Mouse (Mus musculus) hindbrain, embryonic 14.5 days (tissue): ENCODE results near the gene Padi1. TPM values are rescaled to one million over a fixed set of nuclear protein-coding genes. Genes with fewer than 3 reads are reported as not detected.
A peak's percentile ranks its signal among the peaks of the same experiment; 100 is the strongest.

Experiments
- ATAC-seq: fragments of 200-750 bp; cut with Nextera tagmentation; 2 replicates; pipeline ENCODE4 v1.8.0; 2017; ENCODE audit warnings: moderate number of reproducible peaks, mild to moderate bottlenecking, moderate TSS enrichment, moderate library complexity; ENCODE audit not compliant: low FRiP score
- DNase-seq: peaks from one replicate; pipeline ENCODE4 v3.0.0-alpha.2; 2015; ENCODE audit warnings: low spot score
- H3K27ac ChIP-seq: fragments of 300-500 bp; sonication (generic); 2 replicates; pipeline ENCODE4 v1.5.1; 2014; ENCODE audit warnings: mild to moderate bottlenecking, moderate library complexity
- H3K27me3 ChIP-seq: fragments of 300-500 bp; sonication (generic); 2 replicates; pipeline ENCODE4 v1.6.1; 2014; ENCODE audit warnings: mild to moderate bottlenecking, low read length, mixed read lengths; ENCODE audit not compliant: control insufficient read depth, insufficient read depth
- H3K36me3 ChIP-seq: fragments of 300-500 bp; sonication (generic); replicated peaks from 2 replicates; pipeline ENCODE4 v1.6.1; 2014; ENCODE audit not compliant: control insufficient read depth, insufficient read depth
- H3K4me1 ChIP-seq: fragments of 300-500 bp; sonication (generic); replicated peaks from 2 replicates; pipeline ENCODE4 v1.6.1; 2014; ENCODE audit warnings: antibody characterized with exemption, low read length, mixed read lengths; ENCODE audit not compliant: control insufficient read depth, insufficient read depth
- H3K4me2 ChIP-seq: fragments of 300-500 bp; sonication (generic); replicated peaks from 2 replicates; pipeline ENCODE4 v1.6.1; 2014; ENCODE audit warnings: mild to moderate bottlenecking, moderate library complexity
- H3K4me3 ChIP-seq: fragments of 300-500 bp; sonication (generic); replicated peaks from 2 replicates; pipeline ENCODE4 v1.5.1; 2014; ENCODE audit warnings: mild to moderate bottlenecking, low read length
- H3K9ac ChIP-seq: fragments of 300-500 bp; sonication (generic); 2 replicates; pipeline ENCODE4 v1.6.1; 2014
- H3K9me3 ChIP-seq: fragments of 300-500 bp; sonication (generic); 2 replicates; pipeline ENCODE4 v1.6.1; 2016; ENCODE audit warnings: low read length; ENCODE audit not compliant: control insufficient read depth
- WGBS: fragments of 180-500 bp; shearing (Covaris S2); extraction: QIAGEN DNeasy Blood & Tissue Kit; methylation state at CpG from one replicate; pipeline ENCODE4 v1.1.7; 2014; 5-methylcytosine and 5-hydroxymethylcytosine counted together
- polyA plus RNA-seq: library from polyadenylated mRNA; unstranded; fragments of >200 nt; fragmentation: Nextera tagmentation; extraction: Ambion mirVana; gene quantifications from 2 replicates; pipeline ENCODE4 v1.2.1, GENCODE M21; 2014

Gene Padi1
- polyA plus RNA-seq, 1 experiment from 2014 or later: not detected

DNA sequence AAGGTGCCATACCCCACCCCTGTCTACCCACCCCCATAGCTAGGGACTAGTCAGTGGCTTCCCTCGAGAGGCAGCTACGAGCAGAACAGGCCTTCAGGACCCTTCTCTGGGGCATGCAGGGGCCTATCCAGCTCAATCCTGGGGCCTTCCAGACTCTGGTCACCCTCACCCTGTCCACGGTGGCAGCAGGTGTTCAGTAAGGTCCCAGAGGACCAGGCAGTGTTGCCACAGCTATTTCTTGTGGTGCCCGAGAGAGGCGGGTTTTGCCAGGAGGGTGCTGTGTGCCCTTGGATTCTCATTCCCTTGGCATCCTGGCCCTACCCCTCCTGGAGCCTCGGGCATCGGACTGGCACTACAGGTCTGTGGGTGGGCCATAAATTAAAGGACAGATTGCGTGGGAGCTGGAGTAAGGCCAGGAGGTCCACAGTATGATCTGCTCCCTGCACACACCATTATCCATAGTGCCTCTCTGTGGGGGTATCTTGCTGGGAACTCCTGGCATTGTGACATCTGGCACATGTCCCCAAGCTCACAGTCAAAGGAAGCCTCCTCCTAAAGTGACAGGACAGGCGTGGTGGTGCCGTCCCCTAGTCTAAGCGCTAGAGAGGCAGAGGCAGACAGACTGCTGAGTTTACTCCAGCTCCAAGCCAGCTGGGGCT is 9.2 kb downstream of the Padi1 start:
- Histone ChIP-seq H3K27me3 (no peaks in the 10 kb centered on the region), H3K36me3 (no peaks in the 10 kb centered on the region), H3K4me2 (no peak overlapping the region), H3K4me3 (no peak overlapping the region), H3K9ac (no peak overlapping the region), H3K27ac (no peak overlapping the region), H3K9me3 (no peaks in the 10 kb centered on the region), H3K4me1 (peaks cover 20% of the 10 kb centered on the region)
- ATAC-seq (peak; percentile 65; the same call in 1 of the 2 replicates), DNase-seq (peak; percentile 55)
- 41% methylated on average over 11 of the region's 11 CpGs for WGBS

DNA sequence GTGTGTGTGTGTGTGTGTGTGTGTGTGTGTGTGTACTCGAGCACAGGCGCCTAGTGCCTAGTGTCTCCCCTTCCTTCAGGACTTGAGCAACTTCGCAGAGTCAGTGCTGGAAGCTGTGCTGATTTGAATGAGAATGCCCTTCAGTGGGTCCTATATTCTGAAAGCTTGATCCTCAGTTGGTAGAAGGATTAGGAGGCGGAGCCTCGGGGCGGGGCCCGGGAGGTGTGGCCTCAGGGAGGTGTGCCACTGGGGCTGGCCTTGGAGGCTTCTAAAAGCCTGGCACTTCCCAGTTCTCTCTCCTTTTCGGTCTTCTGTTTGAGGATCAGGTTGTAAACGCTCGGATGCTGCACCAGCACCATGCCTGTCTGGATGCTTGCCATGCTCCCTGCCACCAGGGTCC is 9.9 kb downstream of the Padi1 start:
- H3K9me3 ChIP-seq: no peaks in the 10 kb centered on the region
- H3K36me3 ChIP-seq: no peaks in the 10 kb centered on the region
- ATAC-seq (no peak), DNase-seq (peak; percentile 42)
- H3K9ac ChIP-seq: no peak overlapping the region
- H3K4me3 ChIP-seq: no peak overlapping the region
- H3K27me3 ChIP-seq: no peaks in the 10 kb centered on the region
- H3K4me2 ChIP-seq: no peak overlapping the region
- H3K27ac ChIP-seq: no peak overlapping the region
- WGBS: 0% methylated on average over 10 of the region's 10 CpGs
- H3K4me1 ChIP-seq: peaks cover 20% of the 10 kb centered on the region

DNA sequence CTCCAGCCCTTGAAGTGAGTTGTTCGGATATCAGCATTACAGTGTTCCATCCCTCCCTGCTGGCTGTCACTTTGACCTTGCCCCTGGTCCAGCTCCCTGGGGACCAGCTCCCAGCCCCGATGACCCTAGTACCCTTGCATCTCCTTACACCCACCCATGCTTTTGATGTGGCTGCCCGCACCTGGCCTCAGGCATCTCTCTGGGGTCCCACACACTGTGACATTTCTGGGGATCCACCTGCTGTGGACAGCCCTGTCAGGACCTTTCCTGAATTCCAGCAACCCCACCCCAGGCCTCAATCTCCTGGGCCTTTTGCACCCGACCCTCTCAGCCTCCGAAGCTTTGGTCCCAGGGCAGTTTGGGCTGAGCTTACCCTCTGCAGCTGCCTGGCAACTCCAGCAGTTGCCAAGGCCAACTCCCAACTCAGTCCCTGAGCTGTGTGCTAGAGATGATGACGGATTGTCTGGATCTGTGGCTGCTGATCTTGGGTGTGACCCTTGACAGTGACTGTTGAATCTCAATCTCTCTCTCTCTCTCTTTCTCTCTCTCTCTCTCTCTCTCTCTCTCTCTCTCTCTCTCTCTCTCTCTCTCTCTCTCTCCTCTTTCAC is 11.1 kb downstream of the Padi1 start:
- 53% methylated on average over 6 of the region's 6 CpGs for WGBS

DNA sequence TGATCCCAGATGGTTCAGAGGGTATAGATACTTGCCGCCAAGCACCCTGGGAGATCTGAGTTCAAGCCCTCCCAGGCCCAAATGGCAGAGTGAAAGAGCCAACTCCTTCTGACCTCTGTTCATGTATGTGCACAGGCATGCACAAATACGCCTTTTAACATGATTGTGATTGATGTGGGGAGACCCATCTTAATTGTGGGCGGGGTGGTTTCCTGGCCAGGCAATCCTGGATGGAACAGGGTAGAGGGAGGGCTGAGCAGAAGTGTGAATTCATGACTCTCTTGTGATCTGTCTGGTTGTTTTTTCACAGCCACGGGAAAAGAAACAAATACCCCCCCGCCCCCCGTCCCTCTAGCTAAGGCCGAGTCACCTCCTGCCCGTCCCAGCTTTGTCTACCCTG is 12.8 kb downstream of the Padi1 start:
- H3K27me3 ChIP-seq: no peaks in the 10 kb centered on the region
- H3K9ac ChIP-seq: 0 out of 2 replicates have a peak overlapping the region, but pooled peaks have one; percentile 16
- no peaks in the 10 kb centered on the region for H3K9me3 ChIP-seq
- no peak overlapping the region for H3K27ac ChIP-seq
- H3K36me3 ChIP-seq: no peaks in the 10 kb centered on the region
- no peak overlapping the region for H3K4me2 ChIP-seq
- WGBS: 39% methylated on average over 8 of the region's 8 CpGs
- ATAC-seq: no peak
- no peak overlapping the region for H3K4me3 ChIP-seq
- DNase-seq: no peak
- peaks cover 20% of the 10 kb centered on the region for H3K4me1 ChIP-seq

More for the DNA sequence above, 11.1 kb downstream of the Padi1 start:
- Histone ChIP-seq H3K36me3 (no peaks in the 10 kb centered on the region), H3K9me3 (no peaks in the 10 kb centered on the region), H3K27ac (no peak overlapping the region), H3K9ac (no peak overlapping the region), H3K27me3 (no peaks in the 10 kb centered on the region), H3K4me1 (peaks cover 20% of the 10 kb centered on the region), H3K4me2 (no peak overlapping the region), H3K4me3 (no peak overlapping the region)
- DNase-seq (no peak), ATAC-seq (no peak)

DNA sequence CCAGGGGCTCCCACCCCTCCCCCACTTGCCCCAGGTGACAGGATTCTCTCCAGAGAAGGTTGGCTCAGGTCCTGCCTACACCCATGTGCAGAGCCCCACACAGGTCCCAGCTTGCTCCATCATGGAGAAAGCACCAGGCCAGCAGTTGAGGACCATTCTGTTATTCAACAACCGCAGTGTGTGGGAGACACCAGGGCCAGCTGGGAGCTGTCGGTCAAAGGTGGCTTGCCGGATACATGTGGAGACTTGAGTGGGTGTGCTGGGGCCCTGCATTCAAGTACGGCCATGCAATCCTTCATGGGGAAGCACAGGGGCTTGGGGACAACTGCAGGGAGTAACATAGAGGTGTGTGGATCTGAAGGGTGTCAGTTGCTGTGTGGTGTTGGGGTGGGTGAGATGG is 13.8 kb downstream of the Padi1 start:
- 94% methylated on average over 4 of the region's 4 CpGs for WGBS
- DNase-seq (no peak), ATAC-seq (no peak)
- H3K36me3 ChIP-seq: no peaks in the 10 kb centered on the region
- H3K4me2 ChIP-seq: no peak overlapping the region
- H3K27me3 ChIP-seq: no peaks in the 10 kb centered on the region
- no peak overlapping the region for H3K4me3 ChIP-seq
- no peaks in the 10 kb centered on the region for H3K9me3 ChIP-seq
- no peak overlapping the region for H3K27ac ChIP-seq
- H3K4me1 ChIP-seq: peaks cover 20% of the 10 kb centered on the region
- no peak overlapping the region for H3K9ac ChIP-seq

DNA sequence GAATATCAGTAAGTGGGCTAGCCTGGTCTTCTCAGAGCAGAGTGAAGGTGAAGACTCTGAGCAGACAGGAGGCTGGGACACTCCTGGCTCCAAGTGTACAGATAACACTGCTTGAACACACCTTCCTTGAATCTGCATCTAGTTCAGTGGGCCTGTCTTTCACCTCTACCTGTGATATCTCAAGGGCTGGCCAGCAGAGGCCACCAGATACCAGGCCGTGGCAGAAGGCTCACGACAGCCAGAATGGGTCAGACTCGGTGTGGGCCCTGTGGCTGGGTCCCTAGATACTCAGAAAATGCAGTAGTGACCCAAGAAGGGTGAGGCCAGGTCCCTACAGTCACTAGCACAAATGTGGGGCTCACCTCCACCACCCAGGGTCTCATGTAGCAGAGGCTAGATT is 18.3 kb downstream of the Padi1 start:
- 57% methylated on average over 3 of the region's 3 CpGs for WGBS
- H3K27ac ChIP-seq: no peak overlapping the region
- H3K4me3 ChIP-seq: no peak overlapping the region
- ATAC-seq (no peak), DNase-seq (no peak)
- no peak overlapping the region for H3K4me2 ChIP-seq
- no peaks in the 10 kb centered on the region for H3K27me3 ChIP-seq
- no peaks in the 10 kb centered on the region for H3K36me3 ChIP-seq
- peaks cover 15% of the 10 kb centered on the region; the same call in 1 of the 2 replicates for H3K9me3 ChIP-seq
- H3K4me1 ChIP-seq: no peaks in the 10 kb centered on the region
- no peak overlapping the region for H3K9ac ChIP-seq

DNA sequence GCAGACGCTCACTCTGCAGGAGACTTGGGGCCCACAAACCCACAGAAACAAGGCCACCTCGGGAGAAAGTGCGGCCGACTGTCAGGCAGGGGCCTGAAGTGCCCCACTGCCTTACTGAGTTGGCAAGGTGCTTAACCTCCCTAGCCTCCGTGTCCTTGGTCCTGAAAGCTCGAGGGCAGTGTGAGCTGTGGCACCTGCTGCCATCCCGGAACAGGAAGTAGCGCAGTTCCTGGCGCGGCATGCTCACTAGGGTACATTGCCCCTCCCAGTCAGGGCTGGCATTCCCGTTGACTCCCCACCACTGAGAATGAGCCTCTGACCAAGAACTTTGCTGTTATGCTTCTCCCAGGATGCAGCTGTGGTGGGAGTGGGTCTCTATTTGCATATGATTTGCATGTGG is 19.6 kb downstream of the Padi1 start:
- H3K4me1 ChIP-seq: no peaks in the 10 kb centered on the region
- WGBS: 55% methylated on average over 11 of the region's 11 CpGs

DNA sequence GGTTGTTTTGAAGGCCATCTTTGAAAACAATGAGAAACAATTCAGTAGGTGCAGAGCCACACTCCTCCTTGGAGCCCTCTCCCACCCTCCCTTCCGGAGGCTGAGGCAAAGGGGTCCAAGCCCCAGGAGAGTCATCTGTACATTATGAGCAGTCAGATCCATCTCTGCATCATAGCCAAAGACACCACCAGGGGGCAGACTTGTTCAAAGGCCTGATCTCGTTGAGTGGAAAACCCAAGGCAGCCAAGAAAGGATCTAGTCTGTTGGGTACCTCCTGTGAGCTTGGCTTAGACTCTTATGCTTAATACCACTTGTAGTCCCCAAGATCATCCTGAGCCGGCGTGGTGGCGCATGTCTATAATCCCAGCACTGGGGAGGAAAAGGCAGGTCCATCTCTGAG is 23.6 kb downstream of the Padi1 start:
- Histone ChIP-seq H3K4me1 (no peaks in the 10 kb centered on the region), H3K36me3 (no peaks in the 10 kb centered on the region), H3K27ac (no peak overlapping the region), H3K4me3 (no peak overlapping the region), H3K9me3 (peaks cover 15% of the 10 kb centered on the region; the same call in 1 of the 2 replicates), H3K9ac (no peak overlapping the region), H3K4me2 (no peak overlapping the region), H3K27me3 (no peaks in the 10 kb centered on the region)
- peak; percentile 50 for DNase-seq
- no peak for ATAC-seq
- 65% methylated on average over 5 of the region's 5 CpGs for WGBS

More for the DNA sequence above, 19.6 kb downstream of the Padi1 start:
- no peaks in the 10 kb centered on the region for H3K36me3 ChIP-seq
- DNase-seq: no peak
- no peak overlapping the region for H3K27ac ChIP-seq
- no peaks in the 10 kb centered on the region for H3K27me3 ChIP-seq
- no peak overlapping the region for H3K4me2 ChIP-seq
- peaks cover 15% of the 10 kb centered on the region; the same call in 1 of the 2 replicates for H3K9me3 ChIP-seq
- no peak overlapping the region for H3K4me3 ChIP-seq
- no peak for ATAC-seq
- H3K9ac ChIP-seq: no peak overlapping the region

DNA sequence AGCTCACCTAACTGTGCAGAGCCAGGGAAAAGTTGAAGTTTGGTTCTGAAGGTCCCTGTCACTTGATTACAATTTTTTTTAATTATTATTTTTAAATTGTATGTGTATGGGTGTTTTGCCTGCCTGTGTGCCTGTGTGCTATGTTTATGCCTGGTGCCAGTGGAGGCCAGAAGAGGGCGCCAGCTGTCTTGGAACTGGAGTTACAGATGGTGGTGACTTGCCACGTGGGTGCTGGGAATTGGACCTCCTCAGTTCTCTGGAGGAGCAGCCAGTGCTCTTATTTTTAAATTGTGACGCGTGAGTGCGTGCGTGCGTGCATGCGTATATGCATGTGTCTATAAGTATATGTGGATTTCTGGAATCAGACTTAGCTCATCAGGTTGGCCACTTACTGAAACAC is 28.2 kb downstream of the Padi1 start:
- DNase-seq: no peak
- Histone ChIP-seq H3K27ac (no peak overlapping the region), H3K4me1 (peaks cover 11% of the 10 kb centered on the region; the same call in 1 of the 2 replicates), H3K4me3 (no peak overlapping the region), H3K4me2 (no peak overlapping the region), H3K36me3 (no peaks in the 10 kb centered on the region), H3K27me3 (no peaks in the 10 kb centered on the region), H3K9me3 (0 out of 2 replicates have a peak, but pooled peaks cover 2% of the 10 kb centered on the region), H3K9ac (no peak overlapping the region)
- 95% methylated on average over 8 of the region's 8 CpGs for WGBS
- ATAC-seq: no peak
